Mouse (Mus musculus) left cerebral cortex, postnatal 10 days (tissue): ENCODE results near the gene Shc2. TPM values are rescaled to one million over a fixed set of nuclear protein-coding genes. Genes with fewer than 3 reads are reported as not detected.

Source experiments
- DNase-seq, 2 experiments: peaks; one replicate each; pipeline ENCODE4 v3.0.0; 2021 to 2022; ENCODE audit warnings: low spot score in 2 of 2, mixed read lengths in 1 of 2; ENCODE audit errors: extremely low spot score in 1 of 2
- intact Hi-C: fragments of 180-260 bp; cut with DNase I; formaldehyde crosslinking; loops from one replicate; pipeline ENCODE4 v1.15.1; 2025
- total RNA-seq, 2 experiments: library from RNA; stranded (reverse); gene quantifications; 2 replicates each; pipeline ENCODE4 v1.2.3; 2021

The Shc2 gene
- total RNA-seq, 2 experiments from 2014 or later: 47.1 to 50.7 TPM

- intact Hi-C loops: no loop called here
- DNase-seq: no peak
These were observed 11.6 kb downstream of the Shc2 start for GRCm38 (mm10) chr10:79626156-79626555.

- no peak for DNase-seq
These were observed 12.3 kb downstream of the Shc2 start for GRCm38 (mm10) chr10:79625398-79625797.

GRCm38 (mm10) chr10:79623950-79624349 lies 13.8 kb downstream of the Shc2 start:
- intact Hi-C loops: no loop called here
- no peak for DNase-seq

More at GRCm38 (mm10) chr10:79625398-79625797, 12.3 kb downstream of the Shc2 start:
- intact Hi-C loops: no loop called here

GRCm38 (mm10) chr10:79616376-79616775 lies 21.3 kb downstream of the Shc2 start:
- no peak for DNase-seq
- intact Hi-C loops: no loop called here

- DNase-seq: no peak
- intact Hi-C loops: no loop called here
These were observed 21.9 kb downstream of the Shc2 start for GRCm38 (mm10) chr10:79615860-79616259.

- intact Hi-C loops: no loop called here
These were observed 23.4 kb downstream of the Shc2 start for GRCm38 (mm10) chr10:79614305-79614643.

GRCm38 (mm10) chr10:79613578-79614304 lies 24.0 kb downstream of the Shc2 start, which contains the start of gene C2cd4c:
TSS of gene C2cd4c (minus strand) at chr10:79614025.
- DNase-seq: peak; percentile 59 to 79
- intact Hi-C loops: no loop called here

More at GRCm38 (mm10) chr10:79614305-79614643, 23.4 kb downstream of the Shc2 start:
- DNase-seq: no peak

GRCm38 (mm10) chr10:79612192-79613135 lies 25.3 kb downstream of the Shc2 start:
- intact Hi-C loops: no loop called here
- DNase-seq: peak in 1 of 2 experiments; percentile 64

- intact Hi-C loops: no loop called here
- DNase-seq: no peak
These were observed 26.4 kb downstream of the Shc2 start for GRCm38 (mm10) chr10:79611296-79611695.

- intact Hi-C loops: no loop called here
- no peak for DNase-seq
These were observed 28.4 kb downstream of the Shc2 start for GRCm38 (mm10) chr10:79609276-79609675.

- DNase-seq: no peak
- intact Hi-C loops: no loop called here
These were observed 29.8 kb downstream of the Shc2 start for GRCm38 (mm10) chr10:79607892-79608291.

- DNase-seq: no peak
- intact Hi-C loops: no loop called here
These were observed 31.2 kb downstream of the Shc2 start for GRCm38 (mm10) chr10:79606537-79606936.

- DNase-seq: peak in 1 of 2 experiments; percentile 32
- intact Hi-C loops: no loop called here
These were observed 39.8 kb downstream of the Shc2 start for GRCm38 (mm10) chr10:79597936-79598230.

GRCm38 (mm10) chr10:79597051-79597935 lies 40.4 kb downstream of the Shc2 start:
- intact Hi-C loops: no loop called here
- peak; percentile 76 to 78 for DNase-seq

- DNase-seq: no peak
- intact Hi-C loops: loop anchor here (2.0 kb wide), 2 partner anchors 53 to 73 kb away; partner anchors contain the start of gene Tpgs1
These were observed 42.2 kb downstream of the Shc2 start for GRCm38 (mm10) chr10:79595590-79595929.

- peak; percentile 70 to 73 for DNase-seq
- intact Hi-C loops: loop anchor here (2.0 kb wide), 2 partner anchors 54 to 74 kb away; partner anchors contain the start of gene Tpgs1
These were observed 42.7 kb downstream of the Shc2 start for GRCm38 (mm10) chr10:79594872-79595589.

- no peak for DNase-seq
- intact Hi-C loops: loop anchor here (2.0 kb wide), 2 partner anchors 55 to 75 kb away; partner anchors contain the start of gene Tpgs1
These were observed 43.6 kb downstream of the Shc2 start for GRCm38 (mm10) chr10:79594111-79594510.

GRCm38 (mm10) chr10:79590702-79591101 lies 47.0 kb downstream of the Shc2 start:
- peak in 1 of 2 experiments; percentile 1 for DNase-seq
- intact Hi-C loops: no loop called here
